Mouse (Mus musculus): Measurements from ENCODE around the gene Mid2. TPM values are rescaled to one million over a fixed set of nuclear protein-coding genes. Genes with fewer than 3 reads are reported as not detected.
A peak's percentile ranks its signal among the peaks of the same experiment; 100 is the strongest.
"Not testable (repeated sequence)": the region's sequence is repeated elsewhere in the genome, so short reads cannot be mapped to it uniquely, and the experiment has no call there.

Gene Mid2
- 10 to 100 TPM; 24.9 to 31.1 TPM for total RNA-seq (2021)
- long read RNA-seq, experiment 1, partial matches to known transcripts = 0 of 3 reads
- long read RNA-seq, experiment 1, other reads (novel, unspliced or antisense) = 3 of 3 reads
- long read RNA-seq, experiment 2, partial matches to known transcripts = 0 of 3 reads
- long read RNA-seq, experiment 2, other reads (novel, unspliced or antisense) = 3 of 3 reads

GRCm38 (mm10) chrX:140664479-140665241 is at the start of gene Mid2:
Mid2 (plus strand) TSS chrX:140664599.
- peak; percentile 41 to 46 for DNase-seq (ENCODE audit: low spot score in 2 of 2)

GRCm38 (mm10) chrX:140624875-140625594 is 39.4 kb upstream of the Mid2 start:
- no peak for DNase-seq (ENCODE audit: low spot score in 2 of 2)

- no peak for DNase-seq (ENCODE audit: low spot score in 2 of 2)
Measured at GRCm38 (mm10) chrX:140638028-140638427, 26.4 kb upstream of the Mid2 start.

- DNase-seq (ENCODE audit: low spot score in 2 of 2) = no peak
Measured at GRCm38 (mm10) chrX:140639592-140639991, 24.8 kb upstream of the Mid2 start.

GRCm38 (mm10) chrX:140660731-140661130 is 3.7 kb upstream of the Mid2 start:
- no peak for DNase-seq (ENCODE audit: low spot score in 2 of 2)

GRCm38 (mm10) chrX:140663516-140663915 is 883 bp upstream of the Mid2 start:
- no peak for DNase-seq (ENCODE audit: low spot score in 2 of 2)

GRCm38 (mm10) chrX:140665242-140665810 is 927 bp downstream of the Mid2 start:
- peak; percentile 35 to 52 for DNase-seq (ENCODE audit: low spot score in 2 of 2)

- DNase-seq (ENCODE audit: low spot score in 2 of 2) = no peak
Measured at GRCm38 (mm10) chrX:140675444-140675843, 11.0 kb downstream of the Mid2 start.

- DNase-seq (ENCODE audit: low spot score in 2 of 2) = no peak
Measured at GRCm38 (mm10) chrX:140688335-140688734, 23.9 kb downstream of the Mid2 start.

- DNase-seq (ENCODE audit: low spot score in 2 of 2) = not testable (repeated sequence)
Measured at GRCm38 (mm10) chrX:140697872-140698463, 33.6 kb downstream of the Mid2 start.

- no peak for DNase-seq (ENCODE audit: low spot score in 2 of 2)
Measured at GRCm38 (mm10) chrX:140703224-140703623, 38.8 kb downstream of the Mid2 start.

- DNase-seq (ENCODE audit: low spot score in 2 of 2) = no peak
Measured at GRCm38 (mm10) chrX:140706077-140706476, 41.7 kb downstream of the Mid2 start.

GRCm38 (mm10) chrX:140722400-140722799 is 58.0 kb downstream of the Mid2 start:
- DNase-seq (ENCODE audit: low spot score in 2 of 2) = peak; percentile 22 to 26

GRCm38 (mm10) chrX:140738986-140739385 is 74.6 kb downstream of the Mid2 start:
- no peak for DNase-seq (ENCODE audit: low spot score in 2 of 2)

GRCm38 (mm10) chrX:140743213-140743612 is 78.8 kb downstream of the Mid2 start:
- no peak for DNase-seq (ENCODE audit: low spot score in 2 of 2)

- DNase-seq (ENCODE audit: low spot score in 2 of 2) = no peak
Measured at GRCm38 (mm10) chrX:140769794-140770193, 105.4 kb downstream of the Mid2 start.

GRCm38 (mm10) chrX:140805340-140805739 is 140.9 kb downstream of the Mid2 start:
- no peak for DNase-seq (ENCODE audit: low spot score in 2 of 2)

- no peak for DNase-seq (ENCODE audit: low spot score in 2 of 2)
Measured at GRCm38 (mm10) chrX:140813312-140814006, 149.1 kb downstream of the Mid2 start, which contains the start of gene Tex13b. Tex13b (minus strand) TSS chrX:140813433.
